Mouse (Mus musculus) spleen, postnatal 36 days (tissue): ENCODE results near the gene Abcb11.

Experiments
- DNase-seq, 2 experiments: peaks; one replicate each; pipeline ENCODE4 v3.0.0; 2022; ENCODE audit warnings: low spot score in 2 of 2, mixed read lengths in 1 of 2

Gene Abcb11

DNA sequence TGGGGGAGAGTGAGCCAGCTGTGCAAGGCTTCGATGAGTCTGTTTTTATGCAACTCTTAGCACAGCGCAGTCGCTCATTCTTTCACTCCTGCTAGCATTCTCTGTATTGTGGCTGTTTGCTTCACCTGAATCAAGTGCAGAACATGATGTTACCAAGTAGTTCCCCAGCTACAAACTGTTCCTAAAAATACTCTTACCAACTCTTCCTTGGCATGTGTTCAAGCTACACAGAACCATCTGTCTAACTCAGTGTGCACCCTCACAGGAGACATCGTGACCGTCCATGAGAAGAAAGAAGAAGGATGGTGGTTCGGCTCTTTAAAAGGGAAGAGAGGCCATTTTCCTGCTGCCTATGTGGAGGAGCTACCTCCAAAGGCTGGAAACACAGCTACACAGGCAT lies 153.7 kb downstream of the Abcb11 start:
- DNase-seq, result no peak
